Mouse (Mus musculus) G1E (cell line): Measurements from ENCODE around the gene B3glct.

Experiments
- CTCF ChIP-seq: IDR thresholded peaks from 2 replicates; pipeline ENCODE4 v1.5.1; 2012; ENCODE audit warnings: low read depth, low read length, inconsistent platforms, mixed read lengths
- GATA1 ChIP-seq: IDR thresholded peaks from 2 replicates; pipeline ENCODE4 v1.6.1; 2012; ENCODE audit warnings: borderline replicate concordance, low read length, inconsistent platforms, mixed read lengths
- GATA2 ChIP-seq: IDR thresholded peaks from 2 replicates; pipeline ENCODE4 v1.6.1; 2012; ENCODE audit warnings: low read depth, low read length, inconsistent platforms, borderline replicate concordance
- POLR2AphosphoS5 ChIP-seq: IDR thresholded peaks from 2 replicates; pipeline ENCODE4 v1.6.1; 2012; ENCODE audit warnings: low read depth, low read length, inconsistent platforms; ENCODE audit not compliant: insufficient replicate concordance
- TAL1 ChIP-seq: conservative IDR thresholded peaks from 2 replicates; pipeline ENCODE4 v1.6.1; 2012; ENCODE audit warnings: low read depth, low read length, inconsistent platforms, mixed read lengths

- TF ChIP-seq CTCF (no peak), GATA2 (no peak), TAL1 (no peak), GATA1 (no peak), POLR2AphosphoS5 (no peak)
These were observed 59.2 kb downstream of the B3glct start for GRCm38 (mm10) chr5:149737210-149737609.
